Mouse (Mus musculus) heart, embryonic 13.5 days (tissue): ENCODE data around the gene Brms1l. TPM values are rescaled to one million over a fixed set of nuclear protein-coding genes. Genes with fewer than 3 reads are reported as not detected.

Experiments used
- microRNA-seq: library from miRNA; unstranded; fragments of <30 nt; microRNA quantifications from one replicate; pipeline ENCODE4, GENCODE M21; 2016
- polyA plus RNA-seq: library from polyadenylated mRNA; unstranded; fragments of >200 nt; fragmentation: Nextera tagmentation; extraction: Ambion mirVana; gene quantifications from 2 replicates; pipeline ENCODE4 v1.2.1, GENCODE M21; 2015

The Brms1l gene
- polyA plus RNA-seq, 1 experiment from 2014 or later: 26.3 TPM

Small RNAs within 50 kb of the gene (microRNA-seq; reads per million reads assigned to microRNA genes)
- 0.82 reads per million for gene Gm23394

Other genes starting within 250 kb of the Brms1l start
- gene Insm2, start 236.9 kb upstream of the Brms1l start, polyA plus RNA-seq: 0.07 TPM in 1 of 2 replicates, not detected in the other
- gene Ralgapa1, start 15.2 kb upstream of the Brms1l start, polyA plus RNA-seq: 12.3 and 13.0 TPM in 2 replicates